Mouse (Mus musculus) layer of hippocampus, adult 18-20 months (tissue): ENCODE results near the gene E2f2. TPM values are rescaled to one million over a fixed set of nuclear protein-coding genes. Genes with fewer than 3 reads are reported as not detected.
A peak's percentile ranks its signal among the peaks of the same experiment; 100 is the strongest.

Experiments
- DNase-seq, 2 experiments: peaks; one replicate each; pipeline ENCODE4 v3.0.0; 2022; ENCODE audit warnings: low spot score in 2 of 2
- total RNA-seq, 2 experiments: library from RNA; stranded (reverse); gene quantifications; 2 replicates each; pipeline ENCODE4 v1.2.3; 2021

Gene E2f2
- total RNA-seq, 2 experiments from 2014 or later = 0.36 to 0.84 TPM

GRCm38 (mm10) chr4:136198846-136199245, 26.7 kb downstream of the E2f2 start:
- no peak for DNase-seq

- DNase-seq = peak in 1 of 2 experiments; percentile 54
Measured at GRCm38 (mm10) chr4:136199562-136200292, 27.5 kb downstream of the E2f2 start.

- DNase-seq = peak; percentile 13 to 63
Measured at GRCm38 (mm10) chr4:136202509-136202908, 30.3 kb downstream of the E2f2 start.

GRCm38 (mm10) chr4:136204775-136205174, 32.6 kb downstream of the E2f2 start:
- no peak for DNase-seq

GRCm38 (mm10) chr4:136206033-136206893, 34.1 kb downstream of the E2f2 start, which contains the start of gene Asap3:
Gene Asap3, plus strand, starts transcription at chr4:136206365.
- peak; percentile 64 to 84 for DNase-seq

- DNase-seq = no peak
Measured at GRCm38 (mm10) chr4:136206943-136207342, 34.7 kb downstream of the E2f2 start.

- no peak for DNase-seq
Measured at GRCm38 (mm10) chr4:136210931-136211330, 38.7 kb downstream of the E2f2 start.

- DNase-seq = no peak
Measured at GRCm38 (mm10) chr4:136213629-136214028, 41.4 kb downstream of the E2f2 start.

- DNase-seq = no peak
Measured at GRCm38 (mm10) chr4:136214828-136215227, 42.6 kb downstream of the E2f2 start.

GRCm38 (mm10) chr4:136215576-136215975, 43.4 kb downstream of the E2f2 start:
- no peak for DNase-seq

GRCm38 (mm10) chr4:136217063-136217462, 44.9 kb downstream of the E2f2 start:
- no peak for DNase-seq

- no peak for DNase-seq
Measured at GRCm38 (mm10) chr4:136218595-136219214, 46.5 kb downstream of the E2f2 start.

- no peak for DNase-seq
Measured at GRCm38 (mm10) chr4:136220133-136220775, 48.1 kb downstream of the E2f2 start.

- peak in 1 of 2 experiments; percentile 43 for DNase-seq
Measured at GRCm38 (mm10) chr4:136223549-136224239, 51.5 kb downstream of the E2f2 start.

GRCm38 (mm10) chr4:136224240-136224559, 52.0 kb downstream of the E2f2 start:
- DNase-seq = no peak

- no peak for DNase-seq
Measured at GRCm38 (mm10) chr4:136224677-136225460, 52.7 kb downstream of the E2f2 start.

- no peak for DNase-seq
Measured at GRCm38 (mm10) chr4:136227408-136227807, 55.2 kb downstream of the E2f2 start.

- no peak for DNase-seq
Measured at GRCm38 (mm10) chr4:136228640-136229039, 56.4 kb downstream of the E2f2 start.

- no peak for DNase-seq
Measured at GRCm38 (mm10) chr4:136238669-136239068, 66.5 kb downstream of the E2f2 start.

- DNase-seq = no peak
Measured at GRCm38 (mm10) chr4:136239111-136239510, 66.9 kb downstream of the E2f2 start.
